Mouse (Mus musculus) adrenal gland, postnatal 36 days (tissue): Measurements from ENCODE around the gene Tbp. TPM values are rescaled to one million over a fixed set of nuclear protein-coding genes. Genes with fewer than 3 reads are reported as not detected.
A peak's percentile ranks its signal among the peaks of the same experiment; 100 is the strongest.
"Not testable (repeated sequence)": the region's sequence is repeated elsewhere in the genome, so short reads cannot be mapped to it uniquely, and the experiment has no call there.

Experiments
- DNase-seq, 2 experiments: peaks; one replicate each; pipeline ENCODE4 v3.0.0; 2021; ENCODE audit warnings: mixed read lengths in 1 of 2
- total RNA-seq, 2 experiments: library from RNA; stranded (reverse); gene quantifications; 2 replicates each; pipeline ENCODE4 v1.2.3; 2021

Gene Tbp
- total RNA-seq, 2 experiments from 2014 or later: 24.5 to 27.7 TPM

GRCm38 (mm10) chr17:15536457-15536904, 36.8 kb downstream of the Tbp start:
- peak; percentile 10 to 35 for DNase-seq

- DNase-seq: no peak
Observed at GRCm38 (mm10) chr17:15540309-15540708, 40.6 kb downstream of the Tbp start.

GRCm38 (mm10) chr17:15543868-15544267, 44.2 kb downstream of the Tbp start:
- not testable (repeated sequence) for DNase-seq

DNA sequence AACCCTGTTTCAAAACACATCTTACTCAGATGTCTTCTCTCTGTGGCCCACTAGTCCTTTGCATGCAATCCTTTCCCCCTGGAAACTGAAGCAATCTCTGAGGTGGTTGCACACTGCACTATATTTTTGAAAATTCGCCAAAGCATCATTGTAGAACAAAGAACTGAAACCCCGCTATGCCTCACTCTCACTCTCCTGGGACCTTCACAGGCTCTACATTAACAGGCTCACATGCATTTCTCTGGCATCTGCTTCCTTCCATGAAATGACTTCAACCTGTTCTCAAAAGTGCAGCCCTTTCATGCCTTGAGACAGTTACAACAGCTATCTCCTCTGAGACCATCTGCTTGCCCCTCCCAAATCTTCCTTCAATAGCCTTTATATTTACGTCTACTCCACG, 46.8 kb downstream of the Tbp start:
- no peak for DNase-seq

DNA sequence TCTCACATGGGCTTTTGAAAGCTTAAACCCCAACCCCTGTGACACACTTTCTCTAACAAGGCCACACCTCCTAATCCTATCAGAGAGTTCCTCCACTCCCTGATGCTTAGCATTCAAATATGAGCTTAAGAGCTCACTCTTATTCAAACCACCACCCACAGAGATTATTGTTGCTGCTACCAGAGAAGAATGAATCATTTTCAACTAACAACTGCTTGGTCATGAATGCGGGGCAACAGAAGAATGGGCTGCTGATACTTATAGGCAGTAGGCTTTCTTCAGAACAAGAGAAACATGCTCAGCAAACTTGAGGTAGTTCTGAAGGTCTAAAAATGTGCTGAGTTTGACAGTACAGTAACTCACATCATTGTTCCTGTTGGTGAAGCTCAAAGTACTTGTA, 50.0 kb downstream of the Tbp start:
- DNase-seq: no peak

GRCm38 (mm10) chr17:15559946-15560345, 60.3 kb downstream of the Tbp start:
- DNase-seq: no peak

GRCm38 (mm10) chr17:15564014-15564927, 64.6 kb downstream of the Tbp start, which contains the start of gene Prdm9:
Prdm9 (minus strand) TSS chr17:15564354.
- DNase-seq: peak; percentile 98 to 100

DNA sequence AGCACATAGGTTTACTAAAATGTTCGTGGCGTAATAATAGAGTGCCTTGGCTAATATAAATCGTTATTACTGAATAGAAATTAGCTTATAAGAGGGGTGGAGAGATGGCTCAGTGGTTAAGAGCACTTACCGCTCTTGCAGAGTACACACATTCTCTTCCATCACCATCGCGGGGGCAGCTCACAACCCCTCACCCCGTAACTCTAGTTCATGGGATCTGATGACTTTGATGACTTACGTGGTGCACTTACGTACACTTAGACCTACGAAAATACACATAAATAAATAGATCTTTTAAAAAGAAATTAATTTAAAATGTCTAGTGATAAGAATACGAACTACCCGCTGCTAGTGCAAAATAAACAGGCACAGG, 65.2 kb downstream of the Tbp start:
- no peak for DNase-seq

DNA sequence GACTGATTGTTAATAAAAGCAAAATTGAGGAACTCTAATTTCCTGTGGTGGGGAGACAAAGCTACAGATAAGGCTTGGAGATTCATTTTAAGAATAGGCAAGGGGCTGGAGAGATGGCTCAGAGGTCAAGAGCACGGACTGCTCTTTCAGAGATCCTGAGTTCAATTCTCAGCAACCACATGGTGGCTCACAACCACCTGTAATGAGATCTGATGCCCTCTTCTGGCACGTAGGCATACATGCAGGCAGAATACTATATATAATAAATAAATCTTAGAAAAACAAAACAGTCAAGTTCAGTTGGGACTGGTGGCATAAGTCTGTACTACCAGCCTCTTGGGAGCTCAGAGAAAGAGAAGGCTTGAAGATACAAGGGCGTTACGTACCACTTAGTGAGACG, 67.2 kb downstream of the Tbp start:
- no peak for DNase-seq

GRCm38 (mm10) chr17:15575056-15575455, 75.4 kb downstream of the Tbp start:
- no peak for DNase-seq

- peak; percentile 79 to 81 for DNase-seq
Observed at GRCm38 (mm10) chr17:15577291-15577694, 77.6 kb downstream of the Tbp start.

Other genes starting within 250 kb of the Tbp start
- gene Dll1, start 123.0 kb upstream of the Tbp start, total RNA-seq: 1 to 10 TPM; 3.6 to 5.2 TPM
- 10 to 100 TPM; 20.7 to 20.8 TPM for gene Fam120b, start 103.7 kb upstream of the Tbp start, total RNA-seq
- 100 to 1,000 TPM; 172 to 189 TPM for gene Psmb1, start 137 bp upstream of the Tbp start, total RNA-seq
- gene Pdcd2, start 27.4 kb downstream of the Tbp start, total RNA-seq: 10 to 100 TPM; 33.2 to 34.6 TPM
- gene Prdm9, start 64.5 kb downstream of the Tbp start, total RNA-seq: 1 to 10 TPM; 4.1 to 4.6 TPM
- gene Chd1, start 205.1 kb downstream of the Tbp start, total RNA-seq: 10 to 100 TPM; 35.1 to 47.7 TPM